Mouse (Mus musculus) heart, embryonic 16.5 days (tissue): ENCODE data around the gene Gm10408. TPM values are rescaled to one million over a fixed set of nuclear protein-coding genes. Genes with fewer than 3 reads are reported as not detected.
"Not testable (repeated sequence)": the region's sequence is repeated elsewhere in the genome, so short reads cannot be mapped to it uniquely, and the experiment has no call there.

Experiments
- ATAC-seq: fragments of 200-750 bp; cut with Nextera tagmentation; replicated peaks from 2 replicates; pipeline ENCODE4 v1.8.0; 2017; ENCODE audit warnings: moderate number of reproducible peaks; ENCODE audit not compliant: insufficient read depth, low FRiP score; ENCODE audit errors: extremely low read depth
- H3K27ac ChIP-seq: fragments of 300-500 bp; sonication (generic); 2 replicates; pipeline ENCODE4 v1.5.1; 2014; ENCODE audit warnings: mild to moderate bottlenecking, low read length, control low read depth, moderate library complexity
- H3K27me3 ChIP-seq: fragments of 300-500 bp; sonication (generic); 2 replicates; pipeline ENCODE4 v1.6.1; 2014; ENCODE audit warnings: low read length, mixed read lengths; ENCODE audit not compliant: control insufficient read depth, insufficient read depth
- H3K36me3 ChIP-seq: fragments of 300-500 bp; sonication (generic); 2 replicates; pipeline ENCODE4 v1.6.1; 2014; ENCODE audit not compliant: control insufficient read depth, insufficient read depth
- H3K4me1 ChIP-seq: fragments of 300-500 bp; sonication (generic); 2 replicates; pipeline ENCODE4 v1.6.1; 2014; ENCODE audit warnings: low read length, mixed read lengths; ENCODE audit not compliant: control insufficient read depth, insufficient read depth
- H3K4me2 ChIP-seq: fragments of 300-500 bp; sonication (generic); 2 replicates; pipeline ENCODE4 v1.6.1; 2014; ENCODE audit warnings: low read depth, mild to moderate bottlenecking, control low read depth, low read length
- H3K4me3 ChIP-seq: fragments of 300-500 bp; sonication (generic); 2 replicates; pipeline ENCODE4 v1.5.1; 2014; ENCODE audit warnings: mild to moderate bottlenecking, control low read depth, low read length
- H3K9ac ChIP-seq: fragments of 300-500 bp; sonication (generic); 2 replicates; pipeline ENCODE4 v1.6.1; 2014; ENCODE audit warnings: low read length, control low read depth
- H3K9me3 ChIP-seq: fragments of 300-500 bp; sonication (generic); replicated peaks from 2 replicates; pipeline ENCODE4 v1.6.1; 2016; ENCODE audit warnings: low read length; ENCODE audit not compliant: control insufficient read depth
- WGBS: fragments of 180-500 bp; shearing (Covaris S2); extraction: QIAGEN DNeasy Blood & Tissue Kit; methylation state at CpG from one replicate; pipeline ENCODE4 v1.1.7; 2014; 5-methylcytosine and 5-hydroxymethylcytosine counted together
- polyA plus RNA-seq: library from polyadenylated mRNA; unstranded; fragments of >200 nt; fragmentation: Nextera tagmentation; extraction: Ambion mirVana; gene quantifications from 2 replicates; pipeline ENCODE4 v1.2.1, GENCODE M21; 2015

The Gm10408 gene
- not detected in 2 replicates for polyA plus RNA-seq

DNA sequence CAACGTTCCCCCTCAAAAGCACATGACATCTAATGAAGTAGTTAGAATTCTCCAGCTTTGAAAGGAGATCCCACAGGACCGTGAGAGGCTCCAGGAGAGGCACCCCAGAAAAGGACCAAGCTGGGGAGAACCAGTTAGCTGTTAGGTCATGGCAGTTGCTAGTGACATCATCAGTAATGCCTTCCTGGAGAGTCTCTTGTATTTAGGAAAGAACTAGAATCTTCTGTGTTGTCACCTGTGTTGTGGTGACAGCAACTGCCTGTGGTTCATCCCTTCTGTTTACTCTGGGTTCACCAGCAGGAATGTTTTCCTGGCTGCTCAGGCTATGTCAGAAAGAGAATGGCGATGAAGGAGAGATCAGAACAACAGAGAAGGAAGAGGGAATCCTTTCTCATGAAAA, at the start of gene Gm10408:
TSS of gene Gm10408 (plus strand) at position 301 of the 400 bp plus-strand sequence.
- H3K36me3 ChIP-seq, H3K27me3 ChIP-seq, H3K4me3 ChIP-seq, H3K4me2 ChIP-seq, H3K27ac ChIP-seq, ATAC-seq, H3K9ac ChIP-seq, H3K9me3 ChIP-seq, H3K4me1 ChIP-seq: not testable (repeated sequence)
- WGBS: no CpG with 5 or more reads among the region's 3 CpGs

GRCm38 (mm10) chr14:3412314-3412713, 36.9 kb upstream of the Gm10408 start, which contains the start of gene Gm10409:
TSS of gene Gm10409 (plus strand) at chr14:3412614.
- not testable (repeated sequence) for ATAC-seq, H3K9me3 ChIP-seq, H3K36me3 ChIP-seq, H3K4me3 ChIP-seq, H3K27ac ChIP-seq, H3K9ac ChIP-seq, H3K27me3 ChIP-seq, H3K4me2 ChIP-seq, H3K4me1 ChIP-seq
- WGBS: no CpG with 5 or more reads among the region's 32 CpGs

DNA sequence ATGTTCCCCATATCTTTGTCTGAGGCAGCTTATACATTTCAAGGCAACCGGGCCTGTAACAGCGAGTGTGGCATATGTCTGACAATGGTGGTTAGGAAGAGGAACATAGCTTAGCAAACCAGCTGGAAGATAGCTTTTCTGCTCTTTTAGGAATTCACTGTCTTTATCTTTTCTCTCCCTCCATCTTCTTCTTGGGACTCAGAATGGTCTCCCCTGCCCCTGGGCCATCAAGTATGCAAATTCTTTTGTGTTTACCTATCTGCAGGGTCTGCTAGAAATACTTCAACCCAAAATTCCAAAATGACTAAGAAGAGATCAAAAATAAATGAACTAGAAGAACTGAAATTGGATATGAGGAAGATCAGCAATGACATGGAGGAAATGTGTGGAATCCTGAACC, 21.4 kb upstream of the Gm10408 start, which contains the start of gene Gm3005:
TSS of gene Gm3005 (plus strand) at position 301 of the 400 bp plus-strand sequence.
- H3K4me2 ChIP-seq, H3K4me1 ChIP-seq, H3K27me3 ChIP-seq, H3K9ac ChIP-seq, ATAC-seq, H3K4me3 ChIP-seq, H3K9me3 ChIP-seq, H3K36me3 ChIP-seq, H3K27ac ChIP-seq: not testable (repeated sequence)
- no CpG with 5 or more reads among the region's 2 CpGs for WGBS

Other genes with a start within 250 kb of the Gm10408 start
- gene D830030K20Rik, start 240.9 kb upstream of the Gm10408 start, polyA plus RNA-seq: 20.7 and 30.4 TPM in 2 replicates
- not detected in 2 replicates for gene Gm2956, start 116.8 kb upstream of the Gm10408 start, polyA plus RNA-seq
- gene Gm10413, start 54.3 kb upstream of the Gm10408 start, polyA plus RNA-seq: not detected in 2 replicates
- 5.3 and 7.1 TPM in 2 replicates for gene Gm10409, start 36.8 kb upstream of the Gm10408 start, polyA plus RNA-seq
- gene Gm3005, start 21.3 kb upstream of the Gm10408 start, polyA plus RNA-seq: 11.5 and 14.3 TPM in 2 replicates
- gene Gm3012, start 185.1 kb downstream of the Gm10408 start, polyA plus RNA-seq: not detected in 2 replicates
- gene Gm3020, start 202.7 kb downstream of the Gm10408 start, polyA plus RNA-seq: 5.3 and 7.1 TPM in 2 replicates
- gene Gm3043, start 239.4 kb downstream of the Gm10408 start, polyA plus RNA-seq: not detected in 2 replicates